Mouse (Mus musculus) cerebellum, postnatal 36 days (tissue): ENCODE results near the gene H2-DMb2.

Source experiments
- DNase-seq, 2 experiments: peaks; one replicate each; pipeline ENCODE4 v3.0.0; 2021 to 2022; ENCODE audit warnings: mixed read lengths in 2 of 2

H2-DMb2 gene

DNA sequence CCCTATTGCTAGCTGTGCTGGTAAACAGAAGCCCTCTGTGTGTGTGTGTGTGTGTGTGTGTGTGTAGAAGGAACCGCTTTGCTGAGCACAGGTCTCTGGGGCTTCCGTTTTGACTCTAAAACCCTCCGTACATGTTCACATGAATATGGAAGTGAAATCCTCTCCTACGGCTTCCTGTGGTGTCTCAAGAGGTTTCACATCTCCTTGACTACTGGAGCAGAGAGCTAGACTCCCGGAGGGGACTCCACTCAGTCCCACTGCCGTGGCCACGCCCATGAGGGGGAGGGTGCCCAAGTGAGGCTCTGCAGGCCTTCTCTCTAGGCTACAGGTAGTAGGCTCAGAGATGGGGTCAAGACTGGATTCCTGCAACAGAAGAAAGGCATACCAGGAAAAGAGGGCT lies at the start of gene H2-DMb2:
Gene H2-DMb2, plus strand, starts transcription at position 275 of the 400 bp plus-strand sequence.
- no peak for DNase-seq

DNA sequence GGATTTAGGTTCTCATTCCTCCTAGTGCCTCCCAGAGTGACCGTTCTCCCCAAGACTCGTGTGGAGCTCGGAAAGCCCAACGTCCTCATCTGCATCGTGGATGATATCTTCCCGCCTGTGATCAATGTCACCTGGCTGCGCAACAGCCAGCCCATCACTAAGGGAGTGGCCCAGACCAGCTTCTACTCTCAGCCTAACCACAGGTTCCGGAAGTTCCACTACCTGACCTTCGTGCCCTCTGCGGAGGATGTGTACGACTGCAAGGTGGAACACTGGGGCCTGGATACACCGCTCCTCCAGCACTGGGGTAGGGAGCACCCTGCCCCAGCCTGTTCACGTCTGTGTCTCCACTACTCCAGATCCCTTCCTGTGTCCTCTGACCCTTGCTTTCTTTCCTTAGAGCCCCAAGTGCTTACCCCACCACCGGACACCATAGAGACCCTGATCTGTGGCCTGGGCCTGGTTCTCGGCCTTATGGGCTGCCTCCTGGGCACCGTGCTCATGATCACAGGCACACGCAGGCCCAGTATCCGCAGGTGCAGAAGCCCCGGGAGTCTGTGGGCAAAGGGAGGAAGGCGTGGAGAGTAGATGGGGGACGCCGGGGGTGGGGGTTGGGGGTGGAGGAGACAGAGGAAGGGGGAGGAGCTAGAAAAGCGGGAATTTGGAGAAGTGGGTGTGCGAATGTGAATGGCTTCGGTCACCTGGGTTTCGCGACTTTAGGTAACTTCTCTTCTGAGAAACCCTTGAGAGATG lies 48.6 kb upstream of the H2-DMb2 start:
- DNase-seq: no peak

DNA sequence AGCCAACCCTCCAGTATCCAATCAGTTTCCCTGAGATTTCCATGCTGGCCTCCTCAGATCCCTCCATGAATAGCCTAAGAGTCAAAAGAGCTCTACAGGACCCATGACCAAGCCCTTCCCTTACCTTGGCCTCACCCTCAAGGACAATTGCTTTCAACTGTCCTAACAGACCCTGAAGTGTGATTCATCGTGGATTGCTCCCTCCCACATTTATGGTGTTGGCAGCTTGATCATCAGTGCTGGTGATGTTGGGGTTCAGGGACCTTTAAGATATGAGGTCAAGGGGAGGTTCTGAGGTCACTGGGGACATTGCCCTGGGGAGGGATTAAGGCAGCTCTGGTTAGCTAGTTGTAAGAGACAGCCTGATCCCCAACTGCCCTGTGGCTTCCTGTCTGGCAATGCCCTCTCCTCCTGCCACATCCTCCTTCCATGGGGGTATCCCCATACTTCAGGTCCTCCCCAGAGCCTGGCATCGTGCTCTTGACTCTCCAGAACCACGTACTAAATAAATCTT lies 46.6 kb upstream of the H2-DMb2 start:
- DNase-seq: no peak

DNA sequence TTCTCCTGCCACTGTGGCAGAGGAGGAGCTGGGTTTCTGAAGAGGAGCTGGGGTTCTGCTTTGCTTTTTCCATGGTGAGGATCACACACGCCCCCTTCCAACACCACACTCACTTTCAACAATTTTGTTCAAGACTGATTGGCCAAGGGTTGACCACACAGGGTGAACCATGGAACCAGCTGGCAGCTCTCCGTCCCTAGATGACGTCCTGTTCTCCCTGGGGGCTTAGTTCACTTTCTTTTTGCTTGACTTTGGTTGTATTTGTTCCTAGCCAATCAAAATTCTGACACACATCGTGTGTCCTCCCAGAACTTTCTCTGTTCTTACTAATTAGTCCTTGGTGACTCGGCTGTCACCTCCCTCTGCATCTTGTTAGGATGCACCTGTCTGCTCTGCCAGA lies 45.8 kb upstream of the H2-DMb2 start:
- DNase-seq: no peak

DNA sequence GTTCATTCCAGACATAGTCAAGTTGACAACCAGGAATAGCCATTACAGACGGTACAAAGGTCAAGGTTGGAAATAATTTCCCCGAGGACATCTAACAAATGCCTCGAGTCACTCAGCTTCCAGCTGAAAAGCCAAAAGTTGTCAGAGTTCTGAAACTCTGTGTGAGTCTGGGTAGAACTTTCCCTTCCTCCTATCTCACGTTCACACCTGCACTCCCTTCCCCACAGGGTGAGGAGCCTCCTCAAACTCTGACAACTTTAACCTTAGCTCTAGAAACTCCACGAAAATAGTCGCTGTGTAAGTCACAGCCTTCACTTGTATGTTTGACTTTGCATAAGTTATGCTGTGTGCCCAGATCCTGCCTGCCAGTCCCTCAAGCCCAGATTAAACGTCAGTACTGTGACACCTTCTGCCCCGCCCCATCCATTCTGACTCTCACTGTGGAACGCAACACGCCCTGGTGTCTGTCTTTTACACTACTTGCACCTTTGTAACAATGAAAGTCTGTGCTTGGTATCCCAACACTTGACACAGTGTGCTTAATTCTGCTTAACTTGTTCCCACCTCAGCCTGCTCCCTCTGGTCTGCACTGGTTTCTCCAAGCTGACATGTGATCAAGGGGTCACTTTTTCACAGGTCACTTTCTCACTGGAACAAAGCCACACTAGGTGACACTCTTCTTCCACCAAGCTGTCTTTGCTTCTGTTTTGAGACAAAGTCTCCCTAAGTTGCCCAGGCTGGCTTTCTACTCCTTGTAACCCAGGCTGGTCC lies 44.2 kb upstream of the H2-DMb2 start:
- no peak for DNase-seq

DNA sequence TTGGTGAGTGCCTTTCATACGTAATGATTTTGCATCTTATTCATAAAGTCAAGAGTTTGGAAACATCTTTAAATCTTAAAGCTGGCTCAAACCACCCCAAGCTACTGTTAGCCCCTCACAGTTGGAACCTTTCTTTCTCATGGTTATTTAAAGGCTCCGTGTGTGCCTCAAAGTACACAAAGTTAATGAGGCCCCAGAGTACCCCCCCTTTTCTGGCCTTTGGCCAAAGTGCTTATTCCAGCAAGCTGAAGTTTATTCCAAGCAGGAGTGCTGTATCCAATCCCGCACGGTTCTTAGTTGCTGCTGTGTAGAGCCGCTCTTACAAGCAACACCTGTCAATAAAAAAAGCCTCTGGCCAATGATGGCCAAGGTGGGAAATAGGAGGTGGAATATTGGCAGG lies 43.6 kb upstream of the H2-DMb2 start:
- DNase-seq: no peak

DNA sequence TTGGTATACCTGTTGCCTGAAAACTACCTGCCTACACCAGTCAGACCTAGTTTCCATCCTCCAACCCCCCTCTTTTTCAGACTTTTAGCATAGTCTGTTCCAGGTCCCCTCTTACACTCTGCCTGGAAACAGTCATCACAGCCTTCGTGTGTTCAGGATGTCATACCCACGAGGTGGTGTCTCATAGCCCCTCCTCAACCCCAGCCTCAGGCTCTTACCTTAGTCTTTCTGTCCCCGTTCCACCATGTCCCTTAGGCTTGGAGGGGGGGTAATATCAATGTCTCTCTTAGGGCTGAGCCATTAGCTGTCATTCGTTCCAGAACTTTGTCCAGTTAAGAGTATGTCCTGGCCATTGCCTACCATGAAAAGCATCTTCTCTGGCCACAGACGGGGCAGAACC lies 41.9 kb upstream of the H2-DMb2 start:
- DNase-seq: no peak

DNA sequence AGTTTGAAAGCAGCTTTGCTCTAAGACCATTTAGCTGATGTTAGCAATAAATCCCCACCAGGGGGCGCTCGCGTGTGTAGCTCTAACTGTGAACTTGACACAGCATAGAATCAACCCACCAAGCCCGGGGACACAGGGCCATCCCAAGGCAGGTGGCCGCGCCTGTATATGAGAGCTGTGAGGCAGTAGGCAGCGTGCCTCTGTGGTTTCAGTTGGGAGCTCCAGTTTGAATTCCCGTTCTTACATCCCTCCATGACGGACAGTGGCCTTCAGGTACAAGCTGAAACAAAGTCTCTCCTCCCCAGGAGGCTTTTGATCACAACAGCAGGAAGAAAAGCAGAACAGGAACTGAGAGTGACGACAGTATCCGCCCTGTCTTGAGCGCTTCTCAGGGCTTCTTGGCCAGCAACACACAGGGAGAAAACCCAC lies 41.5 kb upstream of the H2-DMb2 start:
- DNase-seq: peak; percentile 93 to 95

DNA sequence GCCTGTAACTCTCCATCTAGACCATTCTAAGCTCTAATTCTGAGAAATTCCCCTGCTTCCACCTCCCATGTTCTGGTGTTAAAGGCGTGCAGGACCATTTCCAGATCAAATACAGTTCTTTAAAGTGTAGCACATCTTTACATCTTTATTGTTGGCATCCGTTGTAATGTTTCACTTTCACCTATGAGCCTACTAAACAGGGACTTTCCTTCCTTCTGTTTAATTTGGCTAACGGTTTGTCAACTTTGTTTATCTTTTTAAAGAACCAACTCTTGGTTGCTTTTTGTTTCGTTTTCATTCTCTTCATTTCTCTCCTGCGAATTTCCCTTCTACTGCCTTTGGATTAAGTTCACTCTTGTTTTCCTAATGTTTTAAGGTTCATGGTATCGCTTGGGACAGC lies 40.3 kb upstream of the H2-DMb2 start:
- DNase-seq: no peak

DNA sequence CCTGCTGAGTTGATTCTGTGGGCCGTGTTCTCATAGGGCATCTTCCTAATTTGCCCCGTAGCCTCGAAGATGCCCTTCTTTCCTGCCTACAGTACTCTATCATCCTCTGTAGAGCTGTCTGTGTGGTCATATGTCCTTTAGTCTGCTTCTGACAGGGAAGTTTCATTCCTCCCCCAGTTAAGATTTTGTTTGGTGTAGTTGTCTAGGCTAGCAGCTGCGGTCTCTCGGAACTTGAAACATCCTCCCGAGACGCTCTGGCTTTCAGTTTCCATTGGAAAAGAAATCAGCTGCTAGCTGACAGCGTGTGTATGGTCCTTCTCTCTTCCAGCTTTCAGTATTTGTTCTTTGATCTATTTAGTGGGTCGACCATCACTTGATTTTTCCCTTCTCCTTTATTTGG lies 38.3 kb upstream of the H2-DMb2 start:
- no peak for DNase-seq

DNA sequence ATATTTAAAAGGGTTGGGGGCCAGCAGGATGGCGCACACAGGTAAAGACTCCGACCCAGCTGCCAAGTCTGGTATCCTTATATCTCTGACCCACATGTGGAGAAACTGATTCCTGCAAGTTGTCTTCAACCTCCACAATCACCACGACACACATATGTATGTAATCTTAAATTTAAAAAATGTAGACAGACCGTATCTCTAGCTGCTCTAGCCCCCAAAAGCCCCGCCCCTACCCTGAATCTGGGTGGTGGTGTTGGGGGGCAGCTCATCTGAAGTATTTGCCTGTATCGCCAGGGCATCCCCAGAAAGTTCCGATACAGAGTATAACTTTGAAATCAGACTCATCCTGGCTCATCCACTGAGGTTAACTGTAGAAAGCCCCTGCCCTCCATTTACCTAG lies 36.6 kb upstream of the H2-DMb2 start:
- no peak for DNase-seq

DNA sequence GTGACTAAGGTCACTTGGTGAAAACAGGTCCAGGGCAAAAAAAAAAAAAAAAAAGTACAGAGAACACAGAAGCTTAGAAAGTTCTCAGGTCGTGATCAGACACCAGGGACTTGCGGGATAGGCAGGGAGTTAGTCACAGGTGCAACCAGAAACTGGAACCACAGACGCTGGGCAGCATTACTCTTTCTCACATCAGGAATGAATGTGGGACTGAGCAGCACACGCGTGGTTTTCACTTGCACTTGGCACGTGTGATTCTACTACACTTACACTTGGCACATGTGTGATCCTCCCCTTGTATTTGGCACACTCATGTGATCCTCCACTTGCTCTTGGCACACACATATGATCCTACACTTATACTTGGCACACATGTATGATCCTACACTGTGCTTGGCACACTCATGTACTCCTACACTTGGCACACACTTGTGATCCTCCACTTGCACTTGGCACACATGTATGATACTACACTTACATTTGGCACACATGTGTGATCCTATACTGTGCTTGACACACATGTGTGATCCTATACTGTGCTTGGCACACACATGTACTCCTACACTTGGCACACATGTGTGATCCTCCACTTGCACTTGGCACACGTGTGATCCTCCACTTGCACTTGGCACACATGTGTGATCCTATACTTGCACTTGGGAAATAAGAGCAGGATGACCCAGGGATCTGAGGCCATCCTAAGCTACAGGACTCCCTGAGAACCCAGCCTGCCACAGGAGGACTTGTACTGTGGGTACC lies 35.8 kb upstream of the H2-DMb2 start:
- no peak for DNase-seq

DNA sequence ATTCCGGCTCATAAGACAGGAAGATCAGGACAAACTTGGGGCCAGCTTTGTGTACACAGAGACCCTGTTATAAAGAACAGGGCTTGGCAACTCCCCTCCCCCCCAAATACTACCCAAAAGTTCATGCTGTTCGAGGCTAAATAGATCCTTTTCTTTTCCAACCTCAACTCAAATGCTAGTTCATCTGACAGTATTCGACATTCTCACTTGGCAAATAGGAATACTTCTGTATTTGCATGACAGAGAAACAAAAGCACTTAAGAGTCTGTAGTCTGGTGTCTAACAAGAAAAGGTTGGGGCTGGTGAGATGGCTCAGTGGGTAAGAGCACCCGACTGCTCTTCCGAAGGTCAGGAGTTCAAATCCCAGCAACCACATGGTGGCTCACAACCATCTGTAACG lies 34.6 kb upstream of the H2-DMb2 start:
- no peak for DNase-seq

DNA sequence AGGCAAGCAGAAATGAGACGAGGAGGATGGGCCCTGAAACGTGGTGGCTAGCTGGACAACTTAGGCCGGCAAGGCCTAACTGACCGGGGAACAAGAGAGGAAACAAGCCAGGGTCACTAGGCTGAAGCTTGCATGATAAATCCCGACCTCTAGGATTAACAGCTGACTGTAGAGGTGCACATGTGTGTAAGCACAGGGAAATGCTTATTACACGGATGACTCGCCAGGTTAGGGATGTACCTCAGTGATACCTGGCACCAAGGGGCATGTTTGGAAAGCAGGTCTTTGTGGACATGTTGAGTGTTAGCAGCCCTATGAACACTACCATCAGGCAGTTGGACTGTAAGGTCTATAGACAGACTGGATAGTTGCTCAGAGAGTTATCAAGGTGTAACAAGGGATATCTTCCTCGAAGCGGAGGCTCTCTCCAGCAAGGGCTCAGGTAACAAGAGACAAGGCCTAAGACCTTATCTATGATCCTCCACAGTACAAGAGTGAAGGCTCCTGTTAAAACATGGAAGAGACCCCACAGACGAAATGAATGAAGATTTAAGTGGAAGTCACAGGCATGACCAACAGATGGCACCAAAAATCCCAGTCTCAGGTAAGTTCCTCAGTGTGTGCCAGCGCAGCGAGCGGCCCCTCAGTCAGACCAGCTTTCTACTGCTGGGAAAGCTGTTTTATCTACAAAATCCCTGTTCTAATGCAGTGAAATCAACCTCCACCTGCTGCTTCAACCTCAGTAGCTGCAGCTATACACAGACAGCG lies 33.9 kb upstream of the H2-DMb2 start:
- no peak for DNase-seq

DNA sequence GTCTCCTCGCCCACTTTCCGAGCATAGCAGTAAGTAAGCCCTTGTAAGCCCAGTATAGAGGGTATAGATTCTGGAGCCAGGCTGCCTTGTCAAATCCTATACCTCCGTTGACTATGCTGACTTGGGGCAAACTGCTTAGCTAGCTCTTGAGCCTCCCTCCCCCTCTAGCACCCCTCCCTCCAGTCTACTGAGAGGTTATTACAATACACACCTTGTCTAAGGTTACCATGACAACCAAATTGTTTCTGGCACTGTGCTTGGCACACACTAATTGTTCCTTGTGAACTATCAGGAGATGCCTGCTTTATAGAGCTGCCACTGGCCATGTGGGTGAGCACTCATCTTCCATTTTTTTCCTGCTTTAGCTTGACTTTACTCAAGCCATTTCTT lies 33.3 kb upstream of the H2-DMb2 start:
- no peak for DNase-seq

DNA sequence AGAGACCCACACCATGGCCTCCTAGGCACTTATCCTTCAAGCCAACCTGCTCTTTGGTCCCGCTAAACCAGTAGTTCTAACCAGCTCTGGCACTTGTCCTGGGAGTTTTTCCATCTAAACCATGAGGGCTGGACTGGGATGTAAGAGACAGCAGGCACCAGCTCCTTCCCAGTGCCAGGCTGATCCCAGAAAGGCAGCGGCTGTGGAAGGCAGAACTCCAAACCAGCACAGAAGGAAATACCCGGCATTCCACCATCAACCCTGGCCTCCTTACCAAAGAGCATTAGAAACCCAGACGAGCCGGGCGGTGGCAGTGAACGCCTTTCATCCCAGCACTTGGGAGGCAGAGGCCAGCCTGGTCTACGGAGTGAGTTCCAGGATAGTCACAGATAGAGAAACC lies 32.8 kb upstream of the H2-DMb2 start:
- DNase-seq: no peak

DNA sequence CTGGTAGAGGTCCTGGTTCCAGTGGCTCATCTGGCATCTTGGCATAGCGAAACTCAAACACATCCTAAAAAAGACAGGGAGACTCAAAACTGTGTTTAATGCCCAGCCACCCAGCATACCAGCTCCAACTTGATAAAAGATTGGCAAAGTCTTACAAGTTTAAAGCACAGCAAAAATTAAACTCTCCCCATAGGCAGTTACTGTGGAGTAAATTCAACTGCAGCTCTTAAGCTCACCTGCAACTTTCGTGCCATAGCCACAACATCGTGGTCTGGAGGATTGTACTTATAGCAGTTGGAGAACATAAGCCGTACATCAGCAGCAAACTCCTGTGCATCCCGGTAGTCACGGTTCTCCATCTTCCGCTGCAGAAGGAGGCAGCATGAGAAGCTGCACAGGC lies 29.0 kb upstream of the H2-DMb2 start:
- DNase-seq: no peak

DNA sequence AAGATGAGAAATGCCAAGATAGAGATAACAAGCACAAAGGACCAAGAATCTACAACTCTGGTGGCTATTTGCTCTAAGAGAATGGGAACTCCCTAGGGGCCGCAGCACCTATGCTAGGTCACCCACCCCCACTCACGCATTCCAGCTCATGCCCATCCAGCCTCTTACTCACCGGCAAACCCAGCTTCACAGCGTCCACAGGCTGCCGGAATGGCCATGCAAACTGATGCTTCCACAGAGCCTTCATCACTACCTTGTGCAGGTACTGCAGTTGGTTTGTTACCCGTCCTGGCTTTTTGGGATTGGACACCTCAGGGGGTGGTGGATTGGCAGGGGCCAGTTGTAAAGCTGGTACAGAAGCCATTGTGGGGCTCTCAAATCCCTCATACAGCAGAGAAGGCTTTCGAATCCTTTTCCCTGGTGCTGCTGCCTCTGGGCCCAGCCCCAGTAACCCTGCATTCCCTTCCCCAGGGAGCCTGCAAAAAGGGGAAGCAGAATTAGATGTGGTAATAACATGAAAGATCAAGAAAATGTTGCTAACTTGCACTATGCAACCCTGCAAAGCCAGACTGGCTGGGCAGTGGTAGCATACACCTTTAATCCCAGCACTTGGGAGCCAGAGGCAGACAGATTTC lies 26.3 kb upstream of the H2-DMb2 start:
- DNase-seq: peak in 1 of 2 experiments; percentile 26

DNA sequence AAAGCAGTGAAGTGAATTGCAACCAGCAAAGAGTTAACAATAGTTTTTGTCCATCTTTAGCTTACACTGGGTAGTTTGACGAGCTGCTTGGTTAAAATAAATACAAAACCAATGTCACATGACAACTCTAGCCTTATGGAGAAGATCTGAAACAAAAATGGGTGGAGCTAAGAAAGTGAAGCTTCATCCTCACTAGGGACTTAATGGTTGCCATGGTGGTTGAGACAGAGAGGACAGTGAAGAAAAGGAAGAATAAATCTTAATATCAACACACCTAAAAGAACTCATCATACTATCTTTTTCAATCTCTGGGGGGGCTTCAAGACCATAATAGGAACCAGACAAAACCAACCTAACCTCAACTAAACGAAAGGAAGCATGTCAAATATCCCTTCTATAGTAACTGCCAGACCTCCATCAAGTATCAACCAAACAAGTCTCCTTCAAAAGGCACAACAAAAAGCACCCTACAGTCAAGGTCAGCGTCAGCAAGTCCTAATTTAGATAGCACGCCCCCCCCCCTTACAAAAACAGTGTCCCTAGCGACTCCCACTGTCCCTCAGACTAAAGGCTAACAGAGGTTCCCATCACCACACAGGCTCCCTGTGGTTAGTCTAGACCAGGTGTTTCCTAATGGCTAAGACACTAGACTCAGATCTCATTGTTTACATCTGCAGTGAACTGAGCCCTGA lies 25.5 kb upstream of the H2-DMb2 start:
- DNase-seq: no peak

DNA sequence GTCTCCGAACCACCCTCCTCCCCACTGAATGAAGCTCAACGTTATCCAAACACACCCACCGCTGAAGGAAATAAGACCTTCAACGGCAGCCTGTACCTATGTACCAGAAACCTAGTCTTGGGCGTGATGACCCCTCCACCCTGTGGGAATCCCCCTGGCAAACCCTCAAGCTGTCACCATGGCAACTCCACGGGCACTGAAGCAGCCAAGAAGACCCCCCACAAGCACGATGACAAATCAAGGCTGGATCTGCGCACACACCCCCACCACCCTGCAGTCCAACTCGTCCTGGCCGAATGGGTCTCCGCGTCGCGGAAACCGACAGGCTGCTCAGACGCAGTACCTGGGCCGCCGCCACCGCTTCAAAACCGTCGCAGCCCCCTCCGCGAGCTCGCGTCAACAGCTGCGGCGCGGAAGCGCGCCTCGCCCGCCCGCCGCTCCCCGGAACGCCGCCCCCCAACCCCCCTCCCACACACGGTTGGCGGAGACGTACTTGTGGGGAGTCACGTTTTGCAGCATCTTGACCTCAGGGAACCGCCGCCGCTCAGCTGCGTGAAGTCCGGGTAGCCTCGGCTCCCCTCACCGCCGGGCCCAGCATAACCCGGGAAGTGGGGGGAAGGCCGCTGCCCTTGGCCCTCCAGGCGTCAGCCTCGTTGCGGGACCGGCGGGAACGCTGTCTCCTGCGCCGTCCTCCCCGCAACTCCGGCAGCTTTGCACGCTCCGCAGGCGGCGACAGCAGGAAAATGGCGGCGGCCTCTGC lies 24.8 kb upstream of the H2-DMb2 start:
- DNase-seq: peak; percentile 50 to 52

DNA sequence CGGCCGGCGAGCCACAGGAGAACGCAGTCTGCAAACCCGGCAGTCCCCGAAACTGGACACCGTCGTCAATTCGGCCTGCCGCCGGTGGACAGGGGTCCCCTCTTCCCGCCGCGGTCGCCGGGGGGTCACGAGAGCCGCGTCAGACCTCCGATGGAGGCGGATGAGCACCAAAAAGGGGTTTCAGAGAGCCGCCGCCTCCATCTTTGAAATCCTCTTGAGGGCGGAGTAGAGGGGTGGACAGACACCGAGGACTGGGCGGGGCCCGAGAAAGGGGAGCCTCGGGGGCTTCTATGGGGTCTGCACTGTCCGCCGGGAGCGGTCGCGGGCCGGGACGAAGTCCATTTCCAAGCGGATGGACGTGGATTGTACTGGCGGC lies 24.2 kb upstream of the H2-DMb2 start:
- no peak for DNase-seq
